Mouse (Mus musculus): ENCODE results near the gene Naaa. TPM values are rescaled to one million over a fixed set of nuclear protein-coding genes. Genes with fewer than 3 reads are reported as not detected.
A peak's percentile ranks its signal among the peaks of the same experiment; 100 is the strongest.

Gene Naaa
- polyA plus RNA-seq, 1 experiment = 6.6 TPM

GRCm38 (mm10) chr5:92252797-92253343, 25.1 kb downstream of the Naaa start:
- H3K27ac ChIP-seq (ENCODE audit: control insufficient read depth, insufficient read depth, low read depth, low read length, poor library complexity) = no peak overlapping the region
- no peak overlapping the region for H3K4me3 ChIP-seq (replicated peaks; ENCODE audit: control insufficient read depth, low read depth, low read length)
- H3K4me1 ChIP-seq (ENCODE audit: control insufficient read depth, insufficient read depth, low read length) = no peaks in the 10 kb centered on the region
- 35% methylated on average over 18 of the region's 18 CpGs for WGBS
- no peak for TF ChIP-seq POLR2A (IDR thresholded peaks at IDR 0.05; ENCODE audit: borderline replicate concordance, control insufficient read depth, low read depth, low read length)
- TF ChIP-seq CTCF (IDR thresholded peaks at IDR 0.05; ENCODE audit: control insufficient read depth, insufficient read depth, low read length) = 0 out of 2 replicates have a peak, but pooled peaks have one; percentile 3

- H3K27ac ChIP-seq (ENCODE audit: control insufficient read depth, insufficient read depth, low read depth, low read length, poor library complexity) = no peak overlapping the region
- no peaks in the 10 kb centered on the region for H3K4me1 ChIP-seq (ENCODE audit: control insufficient read depth, insufficient read depth, low read length)
- no peak overlapping the region for H3K4me3 ChIP-seq (replicated peaks; ENCODE audit: control insufficient read depth, low read depth, low read length)
- 73% methylated on average over 6 of the region's 6 CpGs for whole genome bisulfite sequencing
- TF ChIP-seq POLR2A (IDR thresholded peaks at IDR 0.05; ENCODE audit: borderline replicate concordance, control insufficient read depth, low read depth, low read length) (no peak), CTCF (IDR thresholded peaks at IDR 0.05; ENCODE audit: control insufficient read depth, insufficient read depth, low read length) (no peak)
Observed at GRCm38 (mm10) chr5:92252031-92252430, 25.9 kb downstream of the Naaa start.

GRCm38 (mm10) chr5:92248614-92249013, 29.4 kb downstream of the Naaa start:
- no peak for TF ChIP-seq POLR2A (IDR thresholded peaks at IDR 0.05; ENCODE audit: borderline replicate concordance, control insufficient read depth, low read depth, low read length)
- Histone ChIP-seq H3K27ac (ENCODE audit: control insufficient read depth, insufficient read depth, low read depth, low read length, poor library complexity) (no peak overlapping the region), H3K4me3 (replicated peaks; ENCODE audit: control insufficient read depth, low read depth, low read length) (no peak overlapping the region), H3K4me1 (ENCODE audit: control insufficient read depth, insufficient read depth, low read length) (no peaks in the 10 kb centered on the region; the same call in 1 of the 2 replicates)
- WGBS = 69% methylated on average over 11 of the region's 11 CpGs

GRCm38 (mm10) chr5:92245483-92245882, 32.5 kb downstream of the Naaa start:
- WGBS = 3% methylated on average over 9 of the region's 9 CpGs
- H3K4me3 ChIP-seq (replicated peaks; ENCODE audit: control insufficient read depth, low read depth, low read length) = no peak overlapping the region
- TF ChIP-seq CTCF (IDR thresholded peaks at IDR 0.05; ENCODE audit: control insufficient read depth, insufficient read depth, low read length) = no peak
- no peak for TF ChIP-seq POLR2A (IDR thresholded peaks at IDR 0.05; ENCODE audit: borderline replicate concordance, control insufficient read depth, low read depth, low read length)
- no peaks in the 10 kb centered on the region; the same call in 1 of the 2 replicates for H3K4me1 ChIP-seq (ENCODE audit: control insufficient read depth, insufficient read depth, low read length)
- no peak overlapping the region for H3K27ac ChIP-seq (ENCODE audit: control insufficient read depth, insufficient read depth, low read depth, low read length, poor library complexity)

GRCm38 (mm10) chr5:92244900-92245299, 33.1 kb downstream of the Naaa start:
- WGBS = 88% methylated on average over 2 of the region's 2 CpGs
- Histone ChIP-seq H3K4me3 (replicated peaks; ENCODE audit: control insufficient read depth, low read depth, low read length) (no peak overlapping the region), H3K27ac (ENCODE audit: control insufficient read depth, insufficient read depth, low read depth, low read length, poor library complexity) (no peak overlapping the region), H3K4me1 (ENCODE audit: control insufficient read depth, insufficient read depth, low read length) (no peaks in the 10 kb centered on the region; the same call in 1 of the 2 replicates)
- TF ChIP-seq CTCF (IDR thresholded peaks at IDR 0.05; ENCODE audit: control insufficient read depth, insufficient read depth, low read length) (no peak), POLR2A (IDR thresholded peaks at IDR 0.05; ENCODE audit: borderline replicate concordance, control insufficient read depth, low read depth, low read length) (no peak)

- 84% methylated on average over 12 of the region's 12 CpGs for WGBS
- Histone ChIP-seq H3K27ac (ENCODE audit: control insufficient read depth, insufficient read depth, low read depth, low read length, poor library complexity) (no peak overlapping the region), H3K4me1 (ENCODE audit: control insufficient read depth, insufficient read depth, low read length) (no peaks in the 10 kb centered on the region; the same call in 1 of the 2 replicates), H3K4me3 (replicated peaks; ENCODE audit: control insufficient read depth, low read depth, low read length) (no peak overlapping the region)
- TF ChIP-seq CTCF (IDR thresholded peaks at IDR 0.05; ENCODE audit: control insufficient read depth, insufficient read depth, low read length) = no peak
- no peak for TF ChIP-seq POLR2A (IDR thresholded peaks at IDR 0.05; ENCODE audit: borderline replicate concordance, control insufficient read depth, low read depth, low read length)
Observed at GRCm38 (mm10) chr5:92240769-92241168, 37.2 kb downstream of the Naaa start.

- no peak for TF ChIP-seq POLR2A (IDR thresholded peaks at IDR 0.05; ENCODE audit: borderline replicate concordance, control insufficient read depth, low read depth, low read length)
- TF ChIP-seq CTCF (IDR thresholded peaks at IDR 0.05; ENCODE audit: control insufficient read depth, insufficient read depth, low read length) = no peak
- no peak overlapping the region for H3K27ac ChIP-seq (ENCODE audit: control insufficient read depth, insufficient read depth, low read depth, low read length, poor library complexity)
- no peak overlapping the region for H3K4me3 ChIP-seq (replicated peaks; ENCODE audit: control insufficient read depth, low read depth, low read length)
- H3K4me1 ChIP-seq (ENCODE audit: control insufficient read depth, insufficient read depth, low read length) = no peaks in the 10 kb centered on the region
- 40% methylated on average over 29 of the region's 29 CpGs for WGBS
Observed at GRCm38 (mm10) chr5:92239333-92240232, 38.4 kb downstream of the Naaa start.

- TF ChIP-seq CTCF (IDR thresholded peaks at IDR 0.05; ENCODE audit: control insufficient read depth, insufficient read depth, low read length) (no peak), POLR2A (IDR thresholded peaks at IDR 0.05; ENCODE audit: borderline replicate concordance, control insufficient read depth, low read depth, low read length) (no peak)
- under 1% methylated on average over 5 of the region's 5 CpGs for WGBS
Observed at GRCm38 (mm10) chr5:92234939-92235557, 42.9 kb downstream of the Naaa start.

More at GRCm38 (mm10) chr5:92234939-92235557, 42.9 kb downstream of the Naaa start:
- Histone ChIP-seq H3K27ac (ENCODE audit: control insufficient read depth, insufficient read depth, low read depth, low read length, poor library complexity) (no peak overlapping the region), H3K4me3 (replicated peaks; ENCODE audit: control insufficient read depth, low read depth, low read length) (no peak overlapping the region), H3K4me1 (ENCODE audit: control insufficient read depth, insufficient read depth, low read length) (no peaks in the 10 kb centered on the region; the same call in 1 of the 2 replicates)

All from bone marrow, adult 2 months (tissue).